Comparison of ENCODE assay signal across 17 mouse cellular contexts in the genomic region with DNA sequence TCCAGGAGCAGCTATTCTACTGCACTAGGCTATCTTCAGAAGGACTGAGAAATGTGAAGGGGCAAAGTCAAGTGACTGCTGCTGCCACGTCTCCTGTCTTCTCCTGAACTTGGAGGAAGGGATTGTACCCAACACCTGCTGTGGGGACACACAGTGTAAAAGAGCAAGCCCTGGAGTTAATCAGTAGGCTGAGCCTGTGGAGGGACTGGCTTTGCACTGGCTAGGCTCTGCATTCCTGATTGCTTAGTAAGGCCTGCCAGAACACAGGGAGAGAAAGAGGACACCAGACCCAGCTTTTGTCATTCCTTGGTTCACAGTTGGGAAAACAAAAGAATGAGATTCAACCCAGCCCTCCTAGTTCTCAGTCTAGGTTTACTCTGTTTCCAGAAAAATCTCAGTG.
DNase-seq lines count a peak whose midpoint lies in the region; ATAC-seq and TF ChIP-seq lines count a peak whose summit lies in the region.
"Had no signal": no experiment of that assay in that cellular context is flagged by ENCODE, and none has a peak within 500 bp of the region (broad histone marks: within the 10 kb centered on the region; RNA-seq: fewer than 3 reads in every experiment).

No protein-coding gene starts in this region.

- no peak for TF ChIP-seq CTCF in kidney, adult 2 months (conservative IDR thresholded peaks at IDR 0.05; ENCODE audit: insufficient read depth, insufficient read length, low read depth, low read length)

- H3K9me3 ChIP-seq in kidney, embryonic 16.5 days (ENCODE audit: low read length): no peaks in the 10 kb centered on the region
- no peaks in the 10 kb centered on the region for H3K9me3 ChIP-seq in limb, embryonic 14.5 days (ENCODE audit: control insufficient read depth, low read length)
- H3K9me3 ChIP-seq: midbrain, embryonic 12.5 days had no signal

- no peak overlapping the region for H3K27ac ChIP-seq in kidney, adult 2 months (ENCODE audit: insufficient read depth, low read depth, low read length)
- no peak overlapping the region for H3K27ac ChIP-seq in kidney, embryonic 16.5 days (ENCODE audit: low read length)
- no peak overlapping the region for H3K27ac ChIP-seq in limb, embryonic 14.5 days (replicated peaks; ENCODE audit: low read depth, low read length)
- H3K27ac ChIP-seq: hindbrain, embryonic 14.5 days; midbrain, embryonic 12.5 days had no signal

- H3K4me2 ChIP-seq in kidney, embryonic 16.5 days (replicated peaks; ENCODE audit: low read depth, low read length): no peak overlapping the region
- H3K4me2 ChIP-seq in limb, embryonic 14.5 days (replicated peaks; ENCODE audit: low read depth, low read length, severe bottlenecking): no peak overlapping the region
- H3K4me2 ChIP-seq: hindbrain, embryonic 14.5 days; midbrain, embryonic 12.5 days had no signal

- no peak for TF ChIP-seq POLR2A in kidney, adult 2 months (IDR thresholded peaks at IDR 0.05; ENCODE audit: low read depth, low read length)
- TF ChIP-seq POLR2A in limb, embryonic 14.5 days (IDR thresholded peaks at IDR 0.05; ENCODE audit: borderline replicate concordance, extremely low read depth, insufficient read depth, insufficient read length): no peak

- H3K4me3 ChIP-seq in kidney, adult 2 months (ENCODE audit: insufficient read depth, low read depth, low read length): no peak overlapping the region
- H3K4me3 ChIP-seq in kidney, embryonic 16.5 days (ENCODE audit: low read length): no peak overlapping the region
- no peak overlapping the region for H3K4me3 ChIP-seq in limb, embryonic 14.5 days (replicated peaks; ENCODE audit: low read length)
- H3K4me3 ChIP-seq: midbrain, embryonic 12.5 days had no signal

- 44% methylated on average over 1 of the region's 1 CpGs for WGBS in kidney, adult 2 months
- 54% methylated on average over 1 of the region's 1 CpGs for WGBS in kidney, embryonic 16.5 days
- 29% methylated on average over 1 of the region's 1 CpGs for WGBS in limb, embryonic 14.5 days

- DNase-seq in gastrocnemius, postnatal 14 days: peak; percentile 8
- DNase-seq in gastrocnemius, postnatal 4 days (ENCODE audit: low spot score in 2 of 2): no peak
- peak; percentile 18 for DNase-seq in kidney, adult 2 months
- peak; percentile 88 for DNase-seq in Muller cell, postnatal 12 days (ENCODE audit: inconsistent ontology term)
- DNase-seq in limb, embryonic 14.5 days (ENCODE audit: low spot score): peak; percentile 11
- no peak for DNase-seq in spleen, adult 18-20 months
- no peak for DNase-seq in frontal cortex, postnatal 36 days (ENCODE audit: low spot score in 2 of 2)
- DNase-seq: adrenal gland, postnatal 10 days; cerebellum, adult 9-11 months; kidney, adult 9 months; lung, postnatal 4 days; right cerebral cortex, postnatal 25 days; thymus, adult 18-20 months had no signal

- ATAC-seq in kidney, embryonic 16.5 days (ENCODE audit: low FRiP score, low TSS enrichment): no peak
- ATAC-seq in limb, embryonic 14.5 days (ENCODE audit: low FRiP score, low read depth): peak; percentile 73; the same call in 1 of the 2 replicates
- ATAC-seq: forebrain, embryonic 14.5 days had no signal

- H3K36me3 ChIP-seq in kidney, adult 2 months (ENCODE audit: control insufficient read depth, insufficient read depth, low read length): no peaks in the 10 kb centered on the region
- H3K36me3 ChIP-seq in kidney, embryonic 16.5 days (ENCODE audit: insufficient read depth, low read length): no peaks in the 10 kb centered on the region
- H3K36me3 ChIP-seq in limb, embryonic 14.5 days (ENCODE audit: control insufficient read depth, insufficient read depth, low read length): no peaks in the 10 kb centered on the region
- H3K36me3 ChIP-seq: midbrain, embryonic 12.5 days had no signal

- H3K4me1 ChIP-seq in kidney, adult 2 months (ENCODE audit: control insufficient read depth, insufficient read depth, low read length): no peaks in the 10 kb centered on the region; the same call in 1 of the 2 replicates
- H3K4me1 ChIP-seq in kidney, embryonic 16.5 days (ENCODE audit: insufficient read depth, low read length): no peaks in the 10 kb centered on the region
- peaks cover 10% of the 10 kb centered on the region; the same call in 1 of the 2 replicates for H3K4me1 ChIP-seq in limb, embryonic 14.5 days (ENCODE audit: control insufficient read depth, insufficient read depth, low read length)
- H3K4me1 ChIP-seq: midbrain, embryonic 12.5 days had no signal

- no peaks in the 10 kb centered on the region for H3K27me3 ChIP-seq in kidney, adult 2 months (replicated peaks; ENCODE audit: control insufficient read depth, insufficient read depth, low read length)
- no peaks in the 10 kb centered on the region for H3K27me3 ChIP-seq in kidney, embryonic 16.5 days (ENCODE audit: insufficient read depth, low read length)
- no peaks in the 10 kb centered on the region for H3K27me3 ChIP-seq in limb, embryonic 14.5 days (ENCODE audit: control insufficient read depth, insufficient read depth, low read length)
- H3K27me3 ChIP-seq: midbrain, embryonic 12.5 days had no signal

- H3K9ac ChIP-seq in kidney, embryonic 16.5 days (replicated peaks; ENCODE audit: low read length): no peak overlapping the region
- H3K9ac ChIP-seq in limb, embryonic 14.5 days (ENCODE audit: low read depth, low read length, severe bottlenecking): no peak overlapping the region
- H3K9ac ChIP-seq: hindbrain, embryonic 14.5 days; midbrain, embryonic 12.5 days had no signal

- intact Hi-C loops in gastrocnemius, postnatal 14 days (cut with DNase I; ENCODE audit: low total_unique reads): no loop called here

Comparison
In these comparisons a context has a peak if more than half of its experiments do, and no peak if none do; other contexts are left out.
1. DNase-seq: peak in gastrocnemius, postnatal 14 days (single experiment), kidney, adult 2 months (single experiment), Muller cell, postnatal 12 days (single experiment) and limb, embryonic 14.5 days (single experiment); none in gastrocnemius, postnatal 4 days (0 of 2), spleen, adult 18-20 months (0 of 2) and frontal cortex, postnatal 36 days (0 of 2).